Mouse (Mus musculus) neural tube, embryonic 13.5 days (tissue): ENCODE data around the gene Dnaja3. TPM values are rescaled to one million over a fixed set of nuclear protein-coding genes. Genes with fewer than 3 reads are reported as not detected.

Experiments used
- ATAC-seq: fragments of 200-750 bp; cut with Nextera tagmentation; 2 replicates; pipeline ENCODE4 v1.8.0; 2017; ENCODE audit warnings: low read depth, mild to moderate bottlenecking, moderate TSS enrichment, moderate library complexity
- H3K27ac ChIP-seq: fragments of 300-500 bp; sonication (generic); replicated peaks from 2 replicates; pipeline ENCODE4 v1.5.1; 2015; ENCODE audit warnings: moderate library complexity, mild to moderate bottlenecking, inconsistent platforms
- H3K27me3 ChIP-seq: fragments of 300-500 bp; sonication (generic); 2 replicates; pipeline ENCODE4 v1.6.1; 2015; ENCODE audit warnings: mild to moderate bottlenecking, inconsistent platforms
- H3K36me3 ChIP-seq: fragments of 300-500 bp; sonication (generic); 2 replicates; pipeline ENCODE4 v1.6.1; 2015; ENCODE audit warnings: mild to moderate bottlenecking, inconsistent platforms
- H3K4me1 ChIP-seq: fragments of 300-500 bp; sonication (generic); replicated peaks from 2 replicates; pipeline ENCODE4 v1.6.1; 2015; ENCODE audit warnings: inconsistent platforms
- H3K4me2 ChIP-seq: fragments of 300-500 bp; sonication (generic); 2 replicates; pipeline ENCODE4 v1.6.1; 2015; ENCODE audit warnings: inconsistent platforms, mild to moderate bottlenecking, moderate library complexity
- H3K4me3 ChIP-seq: fragments of 300-500 bp; sonication (generic); 2 replicates; pipeline ENCODE4 v1.5.1; 2015; ENCODE audit warnings: mild to moderate bottlenecking, inconsistent platforms
- H3K9ac ChIP-seq: fragments of 300-500 bp; sonication (generic); 2 replicates; pipeline ENCODE4 v1.6.1; 2015; ENCODE audit warnings: moderate library complexity, mild to moderate bottlenecking, inconsistent platforms
- H3K9me3 ChIP-seq: fragments of 300-500 bp; sonication (generic); 2 replicates; pipeline ENCODE4 v1.6.1; 2016; ENCODE audit warnings: inconsistent platforms
- WGBS: fragments of 180-500 bp; shearing (Covaris S2); methylation state at CpG from one replicate; pipeline ENCODE4 v1.1.7; 2015; 5-methylcytosine and 5-hydroxymethylcytosine counted together
- polyA plus RNA-seq: library from polyadenylated mRNA; unstranded; fragments of >200 nt; fragmentation: Nextera tagmentation; extraction: Ambion mirVana; gene quantifications from 2 replicates; pipeline ENCODE4 v1.2.1, GENCODE M21; 2015

The Dnaja3 gene
- polyA plus RNA-seq, 1 experiment from 2014 or later = 55.7 TPM

DNA sequence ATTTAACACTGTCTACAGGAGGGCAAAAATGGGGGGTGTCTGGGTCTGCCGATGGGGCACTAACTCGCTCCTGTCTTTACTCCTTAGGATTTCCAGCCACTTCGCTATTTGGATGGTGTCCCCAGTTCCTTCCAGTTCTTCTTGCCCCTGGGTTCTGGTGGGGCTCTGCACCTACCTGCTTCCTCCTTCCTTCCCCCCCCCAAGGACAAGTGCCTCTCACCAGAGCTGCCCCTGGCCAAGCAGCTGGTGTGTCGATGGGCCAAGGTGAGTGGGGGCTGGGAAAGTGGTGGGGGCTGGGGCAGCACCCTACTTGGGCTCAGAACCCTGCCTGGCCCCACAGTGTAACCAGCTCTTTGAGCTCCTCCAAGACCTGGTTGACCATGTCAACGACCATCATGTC lies 28.6 kb upstream of the Dnaja3 start:
- ATAC-seq = no peak
- peaks cover 71% of the 10 kb centered on the region for H3K36me3 ChIP-seq

DNA sequence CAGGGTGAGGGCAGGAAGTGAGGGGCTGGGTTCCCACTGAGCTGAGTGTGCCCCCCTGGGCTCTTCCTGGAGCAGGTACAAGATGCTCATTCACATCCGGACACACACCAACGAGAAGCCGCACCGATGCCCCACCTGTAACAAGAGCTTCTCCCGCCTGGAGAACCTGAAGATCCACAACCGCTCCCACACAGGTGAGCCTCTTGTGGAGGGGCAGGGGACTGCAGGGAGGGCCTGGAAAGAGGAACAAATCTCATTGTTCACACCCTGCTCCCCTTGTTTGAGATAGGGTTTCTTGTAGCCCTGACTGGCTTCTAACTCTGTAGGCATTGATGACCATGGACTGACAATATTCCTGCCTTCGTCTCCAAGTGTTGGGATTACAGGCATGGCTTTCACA lies 28.1 kb upstream of the Dnaja3 start:
- Histone ChIP-seq H3K27me3 (no peaks in the 10 kb centered on the region), H3K4me2 (no peak overlapping the region), H3K36me3 (peaks cover 76% of the 10 kb centered on the region), H3K9ac (no peak overlapping the region), H3K4me3 (no peak overlapping the region), H3K9me3 (no peaks in the 10 kb centered on the region), H3K27ac (no peak overlapping the region), H3K4me1 (peaks cover 15% of the 10 kb centered on the region)
- no peak for ATAC-seq
- 94% methylated on average over 7 of the region's 7 CpGs for WGBS

More for the DNA sequence above, 28.6 kb upstream of the Dnaja3 start:
- Histone ChIP-seq H3K9ac (no peak overlapping the region), H3K9me3 (no peaks in the 10 kb centered on the region), H3K27ac (no peak overlapping the region), H3K4me3 (no peak overlapping the region), H3K4me1 (peaks cover 20% of the 10 kb centered on the region), H3K4me2 (no peak overlapping the region), H3K27me3 (no peaks in the 10 kb centered on the region)
- 96% methylated on average over 5 of the region's 5 CpGs for WGBS

DNA sequence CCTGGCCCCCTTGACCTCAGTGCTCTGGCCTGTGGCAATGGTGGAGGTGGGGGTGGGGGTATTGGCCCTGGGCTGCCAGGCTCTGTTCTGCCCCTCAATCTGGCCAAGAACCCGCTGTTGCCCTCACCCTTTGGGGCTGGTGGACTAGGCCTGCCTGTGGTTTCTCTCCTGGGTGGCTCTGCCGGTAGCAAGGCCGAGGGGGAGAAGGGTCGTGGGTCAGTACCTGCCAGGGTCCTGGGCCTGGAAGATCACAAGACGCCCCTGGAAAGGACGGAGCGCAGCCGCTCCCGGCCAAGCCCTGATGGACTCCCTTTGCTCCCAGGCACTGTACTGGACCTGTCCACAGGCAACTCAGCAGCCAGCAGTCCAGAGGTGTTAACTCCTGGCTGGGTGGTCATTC lies 26.1 kb upstream of the Dnaja3 start:
- no peak overlapping the region for H3K27ac ChIP-seq
- no peak overlapping the region for H3K4me2 ChIP-seq
- H3K9ac ChIP-seq = no peak overlapping the region
- no peaks in the 10 kb centered on the region for H3K9me3 ChIP-seq
- H3K36me3 ChIP-seq = peaks cover 86% of the 10 kb centered on the region
- WGBS = 93% methylated on average over 9 of the region's 9 CpGs
- H3K4me1 ChIP-seq = no peaks in the 10 kb centered on the region
- no peaks in the 10 kb centered on the region for H3K27me3 ChIP-seq
- ATAC-seq = no peak
- H3K4me3 ChIP-seq = no peak overlapping the region

DNA sequence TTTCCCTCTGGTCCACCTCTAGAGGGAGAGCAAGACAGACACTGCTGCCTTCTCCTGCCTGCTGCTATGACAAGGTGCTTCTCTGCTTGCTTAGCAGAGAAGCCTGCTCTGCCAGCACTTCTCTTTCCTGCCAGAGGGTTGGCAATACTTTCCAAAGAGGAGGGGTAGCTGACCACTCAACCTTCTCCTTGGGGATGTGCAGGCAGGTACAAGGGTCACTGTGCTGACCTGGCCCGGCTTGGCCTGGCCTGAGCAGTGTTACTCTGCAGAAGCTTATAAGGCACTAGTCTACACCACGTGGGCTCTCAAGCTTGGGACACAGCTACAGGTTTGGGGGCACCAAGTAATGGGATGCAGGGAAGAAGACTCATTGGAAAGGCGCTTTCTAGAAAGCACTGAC lies 25.1 kb upstream of the Dnaja3 start:
- no peaks in the 10 kb centered on the region for H3K27me3 ChIP-seq
- no peaks in the 10 kb centered on the region for H3K9me3 ChIP-seq
- ATAC-seq = no peak
- WGBS = 90% methylated on average over 3 of the region's 3 CpGs
- no peaks in the 10 kb centered on the region for H3K4me1 ChIP-seq
- H3K27ac ChIP-seq = no peak overlapping the region
- H3K36me3 ChIP-seq = peaks cover 87% of the 10 kb centered on the region
- no peak overlapping the region for H3K9ac ChIP-seq
- no peak overlapping the region for H3K4me3 ChIP-seq
- H3K4me2 ChIP-seq = no peak overlapping the region

DNA sequence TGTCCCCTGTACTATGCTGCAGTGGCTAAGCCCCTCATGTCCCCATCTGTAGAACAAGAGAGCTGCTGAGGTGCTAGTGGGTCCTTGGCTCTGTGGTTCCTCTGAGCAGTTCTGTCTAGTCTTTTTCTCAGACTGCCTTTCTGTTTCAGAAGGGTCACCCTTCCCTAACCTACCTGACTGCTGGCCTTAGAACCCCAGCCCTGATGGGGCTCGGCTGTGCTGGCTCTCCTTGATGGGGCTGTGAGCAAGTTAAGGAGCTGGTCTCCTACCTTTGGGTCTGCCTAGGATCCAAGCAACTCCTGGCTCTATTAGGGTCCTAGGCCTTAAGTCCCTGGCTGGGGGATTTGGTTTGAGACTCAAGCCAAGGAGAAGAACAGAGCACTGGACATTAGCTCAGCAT lies 24.5 kb upstream of the Dnaja3 start:
- 91% methylated on average over 1 of the region's 1 CpGs for WGBS
- no peak overlapping the region for H3K4me2 ChIP-seq
- no peak for ATAC-seq
- H3K4me1 ChIP-seq = no peaks in the 10 kb centered on the region
- peaks cover 81% of the 10 kb centered on the region for H3K36me3 ChIP-seq
- no peak overlapping the region for H3K4me3 ChIP-seq
- no peak overlapping the region for H3K27ac ChIP-seq
- H3K9me3 ChIP-seq = no peaks in the 10 kb centered on the region
- H3K27me3 ChIP-seq = no peaks in the 10 kb centered on the region
- peak overlapping the region; percentile 17; the same call in 1 of the 2 replicates for H3K9ac ChIP-seq

DNA sequence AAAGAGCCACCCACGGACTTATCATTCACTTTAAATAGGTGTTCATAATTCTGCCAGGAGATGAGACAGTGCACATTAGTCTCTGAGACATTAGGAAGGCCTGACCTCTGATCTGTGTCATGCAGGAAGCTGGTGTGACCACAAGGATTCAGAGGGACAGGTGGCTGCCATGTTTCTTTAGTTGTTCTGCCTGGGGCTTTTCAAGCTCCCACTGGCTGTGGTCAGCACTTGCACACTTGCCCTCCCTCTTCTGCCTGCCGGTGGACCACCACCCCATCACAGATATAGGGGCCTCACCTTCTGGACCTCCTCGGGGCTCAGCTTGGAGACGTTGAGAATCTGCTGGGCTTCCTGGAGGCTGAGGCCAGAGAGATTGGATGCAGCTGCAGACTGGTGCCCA lies 23.0 kb upstream of the Dnaja3 start:
- WGBS = 80% methylated on average over 4 of the region's 4 CpGs
- Histone ChIP-seq H3K9me3 (no peaks in the 10 kb centered on the region), H3K36me3 (peaks cover 65% of the 10 kb centered on the region), H3K4me2 (no peak overlapping the region), H3K27me3 (no peaks in the 10 kb centered on the region), H3K4me3 (no peak overlapping the region), H3K9ac (no peak overlapping the region), H3K27ac (no peak overlapping the region), H3K4me1 (peaks cover 5% of the 10 kb centered on the region; the same call in 1 of the 2 replicates)
- no peak for ATAC-seq

DNA sequence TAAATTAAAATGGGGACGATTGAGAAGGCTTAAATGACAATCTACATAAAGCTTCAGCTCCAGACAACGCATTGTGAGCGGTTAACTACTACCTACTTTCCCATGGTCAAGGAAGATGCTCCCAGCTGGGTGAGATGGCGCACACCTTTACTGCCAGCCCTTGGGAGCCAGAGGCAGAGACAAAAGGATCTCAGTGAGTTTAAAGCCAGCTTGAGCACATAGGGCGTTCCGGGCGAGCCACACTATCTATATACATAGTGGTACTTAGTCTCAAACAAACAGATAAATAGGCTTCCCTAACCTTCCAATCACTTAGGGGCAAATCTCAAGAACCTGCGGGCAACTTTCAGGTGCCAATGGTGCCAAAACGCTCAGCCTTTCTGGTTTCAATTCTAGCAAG lies 15.7 kb upstream of the Dnaja3 start:
- ATAC-seq = peak; percentile 36
- no peaks in the 10 kb centered on the region for H3K9me3 ChIP-seq
- H3K4me1 ChIP-seq = peaks cover 28% of the 10 kb centered on the region
- 21% methylated on average over 9 of the region's 9 CpGs for WGBS
- H3K36me3 ChIP-seq = peaks cover 21% of the 10 kb centered on the region
- no peaks in the 10 kb centered on the region for H3K27me3 ChIP-seq
- H3K4me3 ChIP-seq = peak overlapping the region; percentile 74
- H3K27ac ChIP-seq = peak overlapping the region; percentile 89
- H3K9ac ChIP-seq = peak overlapping the region; percentile 87
- peak overlapping the region; percentile 72 for H3K4me2 ChIP-seq

DNA sequence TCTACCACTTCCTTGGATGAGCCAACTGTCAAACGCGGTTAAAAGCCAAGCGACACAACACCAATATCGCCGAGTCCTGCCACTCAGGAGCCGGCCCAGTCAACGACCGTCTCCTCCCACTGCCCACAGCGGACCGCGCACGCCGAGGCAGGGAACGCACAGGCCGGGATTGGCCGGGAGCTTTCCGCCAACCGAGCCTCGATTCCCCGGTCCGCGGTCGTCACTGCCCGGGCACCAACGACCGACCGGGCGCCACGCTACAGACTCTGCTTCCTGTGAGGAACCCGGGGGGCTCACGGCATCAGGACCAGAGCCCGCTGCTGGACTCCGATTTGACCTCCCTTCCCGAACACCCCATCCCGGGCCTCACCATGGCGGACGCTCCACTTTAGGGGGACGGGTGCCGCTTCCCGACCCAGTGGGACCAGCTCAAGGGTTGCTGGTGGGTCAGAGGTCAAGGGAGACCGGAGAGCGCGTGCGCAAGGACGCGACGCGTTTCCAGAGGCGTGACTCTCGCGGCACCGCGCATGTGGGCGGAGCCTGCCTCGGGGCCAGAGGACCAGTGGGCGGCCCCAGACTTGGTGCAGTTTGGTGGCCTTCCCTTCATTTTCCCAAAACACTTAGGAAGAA lies 15.2 kb upstream of the Dnaja3 start, which contains the start of gene Pam16:
Pam16 (minus strand) TSS at position 508 of the 630 bp plus-strand sequence.
- H3K27me3 ChIP-seq = no peaks in the 10 kb centered on the region
- peaks cover 18% of the 10 kb centered on the region for H3K36me3 ChIP-seq
- peak within 1 kb of the TSS; percentile 72 for H3K4me2 ChIP-seq
- H3K9me3 ChIP-seq = no peaks in the 10 kb centered on the region
- WGBS = under 1% methylated on average over 56 of the region's 56 CpGs
- ATAC-seq = peak; percentile 84
- H3K9ac ChIP-seq = peak within 1 kb of the TSS; percentile 87
- H3K4me1 ChIP-seq = peaks cover 28% of the 10 kb centered on the region
- peak within 1 kb of the TSS; percentile 89 for H3K27ac ChIP-seq
- peak within 1 kb of the TSS; percentile 74 for H3K4me3 ChIP-seq

DNA sequence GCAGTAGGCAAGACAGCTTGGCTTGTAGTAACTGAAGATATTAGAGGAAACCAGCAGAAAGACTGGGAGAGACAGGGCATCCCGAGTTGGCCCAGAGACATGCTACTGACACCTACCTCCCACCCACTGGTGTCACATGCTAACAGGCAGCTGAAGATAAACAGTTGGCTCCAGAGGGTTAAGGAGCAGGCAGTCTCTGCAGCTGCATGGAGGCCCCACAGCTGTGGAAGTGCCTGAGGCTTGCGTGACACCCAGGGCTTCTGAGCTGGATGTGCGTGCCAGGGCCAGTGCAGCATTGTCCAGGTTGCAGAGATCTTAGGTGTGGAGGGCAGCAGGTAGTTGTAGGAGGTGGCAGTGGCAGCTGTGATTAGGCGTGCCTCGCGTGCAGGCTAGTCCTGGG lies 12.7 kb upstream of the Dnaja3 start:
- H3K4me2 ChIP-seq = no peak overlapping the region
- H3K9ac ChIP-seq = no peak overlapping the region
- H3K36me3 ChIP-seq = peaks cover 23% of the 10 kb centered on the region
- 93% methylated on average over 6 of the region's 6 CpGs for WGBS
- no peaks in the 10 kb centered on the region for H3K9me3 ChIP-seq
- ATAC-seq = no peak
- no peaks in the 10 kb centered on the region for H3K27me3 ChIP-seq
- no peak overlapping the region for H3K4me3 ChIP-seq
- H3K27ac ChIP-seq = no peak overlapping the region
- peaks cover 23% of the 10 kb centered on the region for H3K4me1 ChIP-seq

DNA sequence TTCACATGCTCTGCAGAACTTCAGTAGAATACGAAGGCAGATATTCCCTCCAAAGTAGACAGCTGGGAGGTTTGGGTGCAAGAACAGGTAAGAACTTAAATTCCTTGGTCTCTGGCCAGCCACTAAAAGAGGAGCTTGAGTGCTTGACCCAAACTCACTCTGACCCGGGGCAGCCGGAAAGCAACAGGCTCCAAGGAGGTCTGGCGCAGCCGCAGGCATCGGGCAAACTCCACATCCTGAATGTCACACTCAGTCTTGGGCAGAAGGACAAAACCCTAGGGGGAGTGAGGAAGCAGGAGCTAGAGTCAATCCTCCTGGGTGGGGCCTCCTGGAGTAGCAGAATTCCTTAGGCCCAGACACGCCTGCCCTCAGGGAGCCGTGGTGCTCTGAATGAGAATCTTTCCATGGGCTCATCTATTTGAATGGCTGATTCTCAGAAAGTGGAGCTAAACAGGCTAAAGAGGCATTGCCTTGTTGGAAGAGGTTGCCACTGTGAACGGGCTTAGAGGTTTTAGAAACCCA lies 10.8 kb upstream of the Dnaja3 start:
- H3K4me1 ChIP-seq = peaks cover 7% of the 10 kb centered on the region
- no peaks in the 10 kb centered on the region for H3K9me3 ChIP-seq
- H3K4me3 ChIP-seq = no peak overlapping the region
- no peak overlapping the region for H3K9ac ChIP-seq
- 91% methylated on average over 9 of the region's 9 CpGs for WGBS
- H3K4me2 ChIP-seq = no peak overlapping the region
- no peaks in the 10 kb centered on the region for H3K27me3 ChIP-seq
- ATAC-seq = no peak
- no peak overlapping the region for H3K27ac ChIP-seq
- peaks cover 39% of the 10 kb centered on the region for H3K36me3 ChIP-seq

DNA sequence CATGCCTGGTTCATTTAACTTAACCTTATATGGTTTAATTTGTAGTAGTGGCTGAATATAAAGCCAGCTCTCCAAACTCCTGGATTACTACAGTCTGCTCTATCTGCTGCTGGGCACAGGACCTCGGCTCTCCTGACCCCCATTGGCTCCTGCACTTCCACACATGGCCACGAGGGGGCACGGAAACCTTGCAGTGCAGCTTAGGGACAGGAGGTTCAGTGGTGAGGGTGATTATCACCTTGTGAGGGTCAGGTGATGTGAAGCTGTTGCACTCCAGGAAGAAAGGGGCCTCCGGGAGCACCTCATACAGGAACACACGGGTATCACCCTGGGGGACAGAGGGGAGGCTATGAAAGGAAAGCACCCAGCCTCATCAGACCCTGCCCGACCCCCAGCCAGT lies 9.8 kb upstream of the Dnaja3 start:
- Histone ChIP-seq H3K27me3 (no peaks in the 10 kb centered on the region), H3K4me1 (peaks cover 5% of the 10 kb centered on the region; the same call in 1 of the 2 replicates), H3K4me3 (no peak overlapping the region), H3K27ac (no peak overlapping the region), H3K4me2 (no peak overlapping the region), H3K36me3 (peaks cover 47% of the 10 kb centered on the region), H3K9ac (no peak overlapping the region), H3K9me3 (no peaks in the 10 kb centered on the region)
- 27% methylated on average over 6 of the region's 6 CpGs for whole genome bisulfite sequencing
- no peak for ATAC-seq

DNA sequence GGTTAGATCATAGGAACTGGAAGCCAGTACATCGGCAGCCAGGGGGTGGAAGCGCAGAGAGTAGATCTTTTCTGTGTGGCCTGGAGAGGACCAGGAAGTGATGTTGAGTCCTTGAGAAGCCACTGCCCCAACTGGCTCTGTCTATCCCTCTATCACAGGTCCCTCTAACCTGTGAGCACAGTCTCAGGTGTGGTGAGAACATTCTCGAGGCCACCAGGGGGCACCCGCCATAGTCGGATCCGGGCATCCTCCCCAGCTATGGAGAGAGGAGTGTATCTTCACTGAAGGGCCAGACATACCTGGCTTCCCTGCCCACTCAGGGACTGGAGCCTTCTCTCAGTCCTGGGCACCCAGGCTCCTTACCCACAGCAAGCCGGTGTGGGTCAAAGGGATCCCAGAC lies 7.7 kb upstream of the Dnaja3 start:
- Histone ChIP-seq H3K9me3 (no peaks in the 10 kb centered on the region), H3K4me1 (no peaks in the 10 kb centered on the region), H3K9ac (no peak overlapping the region), H3K4me3 (no peak overlapping the region), H3K4me2 (no peak overlapping the region), H3K27me3 (no peaks in the 10 kb centered on the region), H3K27ac (no peak overlapping the region), H3K36me3 (peaks cover 44% of the 10 kb centered on the region)
- ATAC-seq = no peak
- WGBS = 55% methylated on average over 7 of the region's 7 CpGs

DNA sequence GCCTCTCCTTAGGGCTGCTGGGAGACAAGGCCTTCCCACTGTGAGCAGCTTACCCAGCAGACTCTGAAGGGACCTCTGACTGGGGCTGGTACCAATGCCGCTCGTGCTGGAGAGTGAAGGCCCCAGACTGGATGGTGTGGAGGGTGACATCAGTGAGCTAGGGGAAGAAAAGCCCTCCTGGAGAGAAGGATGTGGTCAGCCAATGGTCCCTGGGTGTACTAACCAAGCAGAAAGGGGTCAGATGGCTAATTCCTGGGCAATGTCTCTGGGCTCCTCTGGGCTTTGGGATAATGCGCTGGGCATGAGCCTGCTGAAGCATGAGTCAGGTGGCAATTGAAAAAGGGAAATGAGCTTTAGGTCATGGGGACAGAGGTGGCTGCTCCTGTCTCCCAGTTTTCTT lies 6.1 kb upstream of the Dnaja3 start:
- no peak overlapping the region for H3K27ac ChIP-seq
- H3K4me2 ChIP-seq = no peak overlapping the region
- no peaks in the 10 kb centered on the region for H3K27me3 ChIP-seq
- no peak overlapping the region for H3K4me3 ChIP-seq
- H3K36me3 ChIP-seq = peaks cover 29% of the 10 kb centered on the region
- ATAC-seq = no peak
- WGBS = 83% methylated on average over 3 of the region's 3 CpGs
- no peaks in the 10 kb centered on the region for H3K4me1 ChIP-seq
- no peak overlapping the region for H3K9ac ChIP-seq
- no peaks in the 10 kb centered on the region for H3K9me3 ChIP-seq
